Mouse (Mus musculus): ENCODE measurements around the gene Smg6. TPM values are rescaled to one million over a fixed set of nuclear protein-coding genes. Genes with fewer than 3 reads are reported as not detected.
"Not testable (repeated sequence)": the region's sequence is repeated elsewhere in the genome, so short reads cannot be mapped to it uniquely, and the experiment has no call there.

The Smg6 gene
- total RNA-seq, 2 experiments from 2014 or later = 15.2 to 18.5 TPM

- DNase-seq = peak; percentile 57
Measured at GRCm38 (mm10) chr11:75167643-75168589, 242.3 kb downstream of the Smg6 start.

- peak; percentile 92 for DNase-seq
Measured at GRCm38 (mm10) chr11:75168590-75169361, 243.2 kb downstream of the Smg6 start.

- DNase-seq = no peak
Measured at GRCm38 (mm10) chr11:75169405-75170080, 243.9 kb downstream of the Smg6 start, which contains the start of gene Hic1. Gene Hic1, minus strand, starts transcription at chr11:75169519.

GRCm38 (mm10) chr11:75170136-75170751, 244.6 kb downstream of the Smg6 start:
- DNase-seq = peak; percentile 94

GRCm38 (mm10) chr11:75171186-75171865, 245.7 kb downstream of the Smg6 start:
- DNase-seq = no peak

GRCm38 (mm10) chr11:75172151-75173094, 246.8 kb downstream of the Smg6 start:
- DNase-seq = peak; percentile 24

- DNase-seq = peak; percentile 78
Measured at GRCm38 (mm10) chr11:75173095-75173798, 247.6 kb downstream of the Smg6 start.

GRCm38 (mm10) chr11:75173799-75174165, 248.2 kb downstream of the Smg6 start:
- no peak for DNase-seq

- not testable (repeated sequence) for DNase-seq
Measured at GRCm38 (mm10) chr11:75174574-75174973, 249.0 kb downstream of the Smg6 start.

GRCm38 (mm10) chr11:75178011-75178410, 252.4 kb downstream of the Smg6 start:
- DNase-seq = no peak

- peak; percentile 86 for DNase-seq
Measured at GRCm38 (mm10) chr11:75178672-75179208, 253.1 kb downstream of the Smg6 start, which contains the start of gene Ovca2. Gene Ovca2, minus strand, starts transcription at chr11:75178835.

GRCm38 (mm10) chr11:75183917-75184570, 258.4 kb downstream of the Smg6 start:
- DNase-seq = no peak

- no peak for DNase-seq
Measured at GRCm38 (mm10) chr11:75184573-75184972, 258.9 kb downstream of the Smg6 start.

GRCm38 (mm10) chr11:75184986-75185385, 259.4 kb downstream of the Smg6 start:
- no peak for DNase-seq

- peak; percentile 19 for DNase-seq
Measured at GRCm38 (mm10) chr11:75189713-75190370, 264.2 kb downstream of the Smg6 start.

- peak; percentile 75 for DNase-seq
Measured at GRCm38 (mm10) chr11:75190371-75190724, 264.7 kb downstream of the Smg6 start.

- DNase-seq = peak; percentile 1
Measured at GRCm38 (mm10) chr11:75190905-75191441, 265.4 kb downstream of the Smg6 start, which contains the start of gene Dph1. Gene Dph1, minus strand, starts transcription at chr11:75191241.

- peak; percentile 2 for DNase-seq
Measured at GRCm38 (mm10) chr11:75191841-75192240, 266.2 kb downstream of the Smg6 start.
